In the genomic region with DNA sequence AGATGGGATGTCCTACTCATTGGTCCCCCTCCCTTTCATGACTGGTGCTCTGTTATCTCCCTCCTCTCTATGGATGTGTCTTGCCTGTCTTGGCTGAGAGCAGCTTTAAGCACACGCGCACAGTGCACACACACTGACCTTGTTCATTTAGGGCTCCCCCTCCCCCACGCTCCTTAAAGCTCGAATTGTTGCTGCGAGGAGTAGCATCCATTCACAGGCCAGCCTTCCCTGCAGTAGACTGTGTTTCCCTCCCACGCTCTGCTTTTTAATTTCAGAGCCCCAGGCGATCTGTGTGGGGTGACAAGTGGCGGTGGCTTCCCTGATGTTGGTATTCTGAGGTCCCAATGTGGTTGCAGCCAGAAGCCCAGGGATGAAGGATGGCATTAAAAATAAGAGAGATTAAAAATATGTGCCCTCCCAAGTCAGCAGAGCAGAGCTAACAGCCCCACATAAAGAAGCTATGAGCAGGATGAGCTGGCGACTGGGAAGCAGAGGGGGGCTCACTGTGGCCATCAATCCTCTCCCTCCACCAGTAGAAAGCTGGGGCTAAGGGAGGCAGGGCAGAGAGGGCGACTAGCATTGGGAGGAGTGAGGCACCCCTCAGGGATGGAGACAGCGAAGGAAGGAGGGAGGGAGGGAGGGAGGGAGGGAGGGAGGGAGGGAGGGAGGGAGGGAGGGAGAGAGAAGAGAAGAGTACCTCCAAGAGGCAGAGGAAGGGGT, we compare ENCODE assay signal across 11 mouse cellular contexts.
DNase-seq lines count a peak whose midpoint lies in the region; ATAC-seq lines count a peak whose summit lies in the region.
"Had no signal": no experiment of that assay in that cellular context is flagged by ENCODE, and none has a peak within 500 bp of the region (broad histone marks: within the 10 kb centered on the region; RNA-seq: fewer than 3 reads in every experiment).

No protein-coding gene starts in this region.

- no peaks in the 10 kb centered on the region for H3K36me3 ChIP-seq in forebrain, embryonic 13.5 days (ENCODE audit: poor library complexity, severe bottlenecking)
- no peaks in the 10 kb centered on the region for H3K36me3 ChIP-seq in neural tube, embryonic 13.5 days
- H3K36me3 ChIP-seq: intestine, embryonic 15.5 days; limb, embryonic 12.5 days had no signal

- H3K9ac ChIP-seq in forebrain, embryonic 13.5 days, result peak overlapping the region; percentile 22; the same call in 1 of the 2 replicates
- H3K9ac ChIP-seq in neural tube, embryonic 13.5 days, result 0 out of 2 replicates have a peak overlapping the region, but pooled peaks have one; percentile 34
- H3K9ac ChIP-seq: intestine, embryonic 15.5 days; limb, embryonic 12.5 days had no signal

- peak; percentile 50 for ATAC-seq in forebrain, embryonic 13.5 days
- ATAC-seq in neural tube, embryonic 13.5 days (ENCODE audit: low read depth), result peak; percentile 73

- H3K4me1 ChIP-seq in forebrain, embryonic 13.5 days, result peaks cover 29% of the 10 kb centered on the region
- H3K4me1 ChIP-seq in neural tube, embryonic 13.5 days (replicated peaks), result peaks cover 62% of the 10 kb centered on the region

- 23% methylated on average over 9 of the region's 11 CpGs for WGBS in forebrain, embryonic 13.5 days
- WGBS in neural tube, embryonic 13.5 days, result 14% methylated on average over 9 of the region's 11 CpGs

- H3K4me2 ChIP-seq in forebrain, embryonic 13.5 days, result peak overlapping the region; percentile 22; the same call in 1 of the 2 replicates
- peak overlapping the region; percentile 21 for H3K4me2 ChIP-seq in neural tube, embryonic 13.5 days
- H3K4me2 ChIP-seq: intestine, embryonic 15.5 days; limb, embryonic 12.5 days had no signal

- no peak overlapping the region for H3K4me3 ChIP-seq in forebrain, embryonic 13.5 days
- H3K4me3 ChIP-seq in neural tube, embryonic 13.5 days, result no peak overlapping the region
- H3K4me3 ChIP-seq: intestine, embryonic 15.5 days; limb, embryonic 12.5 days had no signal

- DNase-seq in embryo, embryonic 10.5 days (ENCODE audit: low spot score), result peak; percentile 44
- peak; percentile 14 to 26 for DNase-seq in layer of hippocampus, adult 8-10 months (ENCODE audit: low spot score in 2 of 2)
- no peak for DNase-seq in B cell, adult 2 months
- DNase-seq in liver, result no peak
- DNase-seq in ovary, postnatal 14 days (ENCODE audit: low spot score), result no peak
- DNase-seq in spleen, adult 18-20 months, result no peak
- DNase-seq: adrenal gland, postnatal 25 days had no signal

- no peaks in the 10 kb centered on the region for H3K9me3 ChIP-seq in forebrain, embryonic 13.5 days (replicated peaks)
- no peaks in the 10 kb centered on the region for H3K9me3 ChIP-seq in neural tube, embryonic 13.5 days
- H3K9me3 ChIP-seq: intestine, embryonic 15.5 days; limb, embryonic 12.5 days had no signal

- no peaks in the 10 kb centered on the region for H3K27me3 ChIP-seq in forebrain, embryonic 13.5 days
- H3K27me3 ChIP-seq in neural tube, embryonic 13.5 days, result no peaks in the 10 kb centered on the region
- H3K27me3 ChIP-seq: intestine, embryonic 15.5 days had no signal

- peak overlapping the region; percentile 58 for H3K27ac ChIP-seq in forebrain, embryonic 13.5 days
- H3K27ac ChIP-seq in neural tube, embryonic 13.5 days (replicated peaks), result peak overlapping the region; percentile 84
- H3K27ac ChIP-seq: intestine, embryonic 15.5 days; limb, embryonic 12.5 days had no signal

Comparison
In these comparisons a context has a peak if more than half of its experiments do, and no peak if none do; other contexts are left out.
1. DNase-seq: peak in embryo, embryonic 10.5 days (single experiment) and layer of hippocampus, adult 8-10 months (2 of 2); none in B cell, adult 2 months (0 of 2), liver (single experiment), ovary, postnatal 14 days (single experiment) and spleen, adult 18-20 months (0 of 2).